Mouse (Mus musculus) lung, postnatal 4 days (tissue): ENCODE data around the gene Rtp4.
A peak's percentile ranks its signal among the peaks of the same experiment; 100 is the strongest.

Experiments used
- DNase-seq, 2 experiments: peaks; one replicate each; pipeline ENCODE4 v3.0.0; 2021

Gene Rtp4

GRCm38 (mm10) chr16:23596696-23597095 is 76.6 kb downstream of the Rtp4 start:
- DNase-seq: no peak

GRCm38 (mm10) chr16:23597968-23598367 is 77.9 kb downstream of the Rtp4 start:
- no peak for DNase-seq

- DNase-seq: no peak
Observed at GRCm38 (mm10) chr16:23606220-23606619, 86.1 kb downstream of the Rtp4 start.

- no peak for DNase-seq
Observed at GRCm38 (mm10) chr16:23606651-23607050, 86.6 kb downstream of the Rtp4 start.

GRCm38 (mm10) chr16:23607911-23608410 is 87.9 kb downstream of the Rtp4 start:
- no peak for DNase-seq

- peak in 1 of 2 experiments; percentile 64 for DNase-seq
Observed at GRCm38 (mm10) chr16:23609748-23610185, 89.7 kb downstream of the Rtp4 start.

GRCm38 (mm10) chr16:23624205-23624604 is 104.1 kb downstream of the Rtp4 start:
- no peak for DNase-seq

- no peak for DNase-seq
Observed at GRCm38 (mm10) chr16:23631531-23631930, 111.4 kb downstream of the Rtp4 start.

- no peak for DNase-seq
Observed at GRCm38 (mm10) chr16:23632681-23633080, 112.6 kb downstream of the Rtp4 start.

GRCm38 (mm10) chr16:23653028-23653427 is 132.9 kb downstream of the Rtp4 start:
- DNase-seq: no peak

- no peak for DNase-seq
Observed at GRCm38 (mm10) chr16:23653479-23653878, 133.4 kb downstream of the Rtp4 start.

GRCm38 (mm10) chr16:23659597-23660531 is 139.8 kb downstream of the Rtp4 start:
- DNase-seq: no peak
